Mouse (Mus musculus): ENCODE measurements around the gene Aplp1.

DNA sequence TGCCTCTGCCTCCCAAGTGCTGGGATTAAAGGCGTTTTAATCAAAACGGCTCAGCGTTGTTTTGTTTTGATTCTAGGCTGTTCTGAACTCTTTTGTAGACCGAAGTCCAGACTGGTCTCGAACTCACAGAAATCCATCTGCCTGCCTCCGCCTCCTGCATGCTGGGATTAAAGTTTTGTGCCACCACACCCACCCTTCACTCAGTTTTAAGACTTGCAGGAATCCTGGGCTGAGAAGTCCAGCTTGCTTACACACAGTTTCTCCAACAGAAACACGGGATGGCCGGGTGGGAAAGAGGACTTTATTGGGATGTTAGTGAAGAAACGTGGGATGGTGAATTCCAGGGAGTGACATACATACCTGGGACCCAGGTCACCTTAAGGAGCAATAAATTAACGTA lies 10.6 kb downstream of the Aplp1 start:
- TF ChIP-seq CTCF (IDR thresholded peaks at IDR 0.05; ENCODE audit: low read depth, low read length) (no peak), EP300 (IDR thresholded peaks at IDR 0.05; ENCODE audit: insufficient read depth, low read depth, low read length) (no peak), POLR2A (IDR thresholded peaks at IDR 0.05; ENCODE audit: insufficient read depth, low read length) (no peak)
